Mouse (Mus musculus): ENCODE results near the gene Elmsan1. TPM values are rescaled to one million over a fixed set of nuclear protein-coding genes. Genes with fewer than 3 reads are reported as not detected.
"Not testable (repeated sequence)": the region's sequence is repeated elsewhere in the genome, so short reads cannot be mapped to it uniquely, and the experiment has no call there.

The Elmsan1 gene
- polyA plus RNA-seq, 1 experiment, result 10.1 TPM

DNA sequence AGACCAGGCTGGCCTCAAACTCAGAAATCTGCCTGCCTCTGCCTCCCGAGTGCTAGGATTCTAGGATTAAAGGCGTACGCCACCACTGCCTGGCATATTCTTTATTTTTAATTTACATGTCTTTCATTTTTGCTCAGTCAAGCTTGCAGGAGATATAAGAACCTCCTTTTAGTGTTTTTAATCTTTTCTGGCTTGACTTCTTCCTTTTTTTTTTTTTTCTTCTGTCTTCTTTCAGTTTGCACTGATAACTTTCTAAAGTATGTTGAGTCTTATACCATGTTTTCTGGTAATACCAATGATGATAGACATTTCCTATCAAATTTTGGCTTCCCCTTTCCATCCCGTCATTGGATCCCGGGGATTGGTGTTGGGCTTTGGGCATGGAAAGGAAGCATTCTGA lies 99.1 kb downstream of the Elmsan1 start:
- H3K36me3 ChIP-seq (replicated peaks; ENCODE audit: low read length), result no peaks in the 10 kb centered on the region
- H3K27me3 ChIP-seq (replicated peaks), result no peaks in the 10 kb centered on the region
- H3K4me3 ChIP-seq (replicated peaks), result no peak overlapping the region
- H3K9me3 ChIP-seq, result no peaks in the 10 kb centered on the region
- no peak for TF ChIP-seq GATA1 (IDR thresholded peaks at IDR 0.05; ENCODE audit: borderline replicate concordance, low read length)
- no peak for TF ChIP-seq FLI1 (IDR thresholded peaks at IDR 0.05; ENCODE audit: low read length)
- peaks cover 7% of the 10 kb centered on the region for H3K4me1 ChIP-seq

DNA sequence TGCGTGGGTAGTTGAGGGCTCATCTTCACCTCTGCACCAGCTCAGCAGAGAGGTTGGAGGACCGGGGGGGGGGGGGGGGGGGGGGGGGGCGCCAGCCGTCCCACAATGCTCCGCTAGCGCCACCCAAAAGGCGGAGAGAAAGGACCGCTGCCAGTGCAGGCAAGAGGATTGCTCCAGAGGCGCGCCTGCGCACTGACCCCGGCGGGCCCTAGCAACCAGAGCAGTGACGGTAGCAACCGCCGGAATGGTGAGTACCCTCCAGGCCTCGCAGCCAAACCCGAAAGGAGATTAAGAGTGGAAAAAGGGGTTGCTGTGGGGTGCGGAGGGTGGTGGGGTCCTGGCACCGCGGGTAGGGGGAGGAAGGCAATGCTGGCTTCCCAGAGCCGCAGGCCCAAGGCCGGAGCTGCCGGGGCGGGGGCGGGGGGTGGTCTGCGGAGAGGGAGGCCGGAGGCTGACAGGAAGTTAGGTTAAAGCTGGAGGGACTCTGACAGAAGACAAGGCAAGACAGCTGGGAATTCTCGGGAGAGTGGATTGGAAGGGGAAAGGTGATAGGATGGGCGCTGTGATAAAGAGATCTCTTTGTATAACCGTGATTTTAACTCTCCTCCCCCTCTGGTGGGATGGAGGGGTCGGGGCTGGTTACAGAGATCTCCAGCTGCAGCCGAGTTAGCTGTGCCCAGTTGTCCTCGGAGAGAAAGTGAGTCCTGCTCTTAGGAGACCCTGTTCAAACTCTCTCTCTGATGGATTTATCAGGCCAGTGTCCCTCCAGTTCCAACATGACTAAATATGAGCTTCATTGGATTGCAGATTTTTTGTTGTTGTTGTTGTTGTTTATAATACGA lies 104.3 kb downstream of the Elmsan1 start, which contains the start of gene Dnal1:
Dnal1 (plus strand) TSS at position 214 of the 842 bp plus-strand sequence.
- Histone ChIP-seq H3K9me3 (no peaks in the 10 kb centered on the region), H3K4me1 (peaks cover 15% of the 10 kb centered on the region), H3K4me3 (replicated peaks) (peak within 1 kb of the TSS; percentile 92), H3K27me3 (replicated peaks) (no peaks in the 10 kb centered on the region), H3K36me3 (replicated peaks; ENCODE audit: low read length) (no peaks in the 10 kb centered on the region)
- TF ChIP-seq GATA1 (IDR thresholded peaks at IDR 0.05; ENCODE audit: borderline replicate concordance, low read length), result no peak
- no peak for TF ChIP-seq FLI1 (IDR thresholded peaks at IDR 0.05; ENCODE audit: low read length)

DNA sequence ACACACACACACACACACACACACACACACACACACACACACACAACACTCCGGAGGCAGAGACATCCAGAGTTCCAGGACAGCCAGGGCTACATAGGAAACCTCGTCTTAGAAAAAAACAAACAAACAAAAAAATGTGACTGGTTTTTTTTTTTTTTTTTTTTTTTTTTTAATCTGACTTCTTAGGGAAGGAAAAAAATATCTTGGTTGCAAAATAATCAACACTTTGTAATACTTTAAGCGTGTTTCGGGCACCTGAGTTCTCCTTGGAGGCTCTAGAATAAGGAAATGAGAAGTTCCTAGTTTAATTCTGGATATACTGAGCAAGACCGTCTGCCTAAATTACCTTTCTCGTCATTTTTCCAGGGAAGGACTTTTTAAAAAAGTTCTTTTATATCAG lies 105.0 kb downstream of the Elmsan1 start:
- peak overlapping the region; percentile 92 for H3K4me3 ChIP-seq (replicated peaks)
- TF ChIP-seq FLI1 (IDR thresholded peaks at IDR 0.05; ENCODE audit: low read length) (no peak), GATA1 (IDR thresholded peaks at IDR 0.05; ENCODE audit: borderline replicate concordance, low read length) (no peak)
- H3K4me1 ChIP-seq, result peaks cover 15% of the 10 kb centered on the region

GRCm38 (mm10) chr12:84110814-84111213 lies 107.9 kb downstream of the Elmsan1 start:
- TF ChIP-seq GATA1 (IDR thresholded peaks at IDR 0.05; ENCODE audit: borderline replicate concordance, low read length) (no peak), FLI1 (IDR thresholded peaks at IDR 0.05; ENCODE audit: low read length) (no peak)

More for the DNA sequence above, 105.0 kb downstream of the Elmsan1 start:
- H3K36me3 ChIP-seq (replicated peaks; ENCODE audit: low read length), result no peaks in the 10 kb centered on the region
- no peaks in the 10 kb centered on the region for H3K9me3 ChIP-seq
- H3K27me3 ChIP-seq (replicated peaks), result no peaks in the 10 kb centered on the region

GRCm38 (mm10) chr12:84109924-84110323 lies 108.8 kb downstream of the Elmsan1 start:
- peaks cover 6% of the 10 kb centered on the region for H3K36me3 ChIP-seq (replicated peaks; ENCODE audit: low read length)
- peaks cover 35% of the 10 kb centered on the region for H3K4me1 ChIP-seq
- peaks cover 8% of the 10 kb centered on the region for H3K9me3 ChIP-seq
- no peak for TF ChIP-seq FLI1 (IDR thresholded peaks at IDR 0.05; ENCODE audit: low read length)
- no peak for TF ChIP-seq GATA1 (IDR thresholded peaks at IDR 0.05; ENCODE audit: borderline replicate concordance, low read length)
- no peaks in the 10 kb centered on the region for H3K27me3 ChIP-seq (replicated peaks)
- no peak overlapping the region for H3K4me3 ChIP-seq (replicated peaks)

More at GRCm38 (mm10) chr12:84110814-84111213, 107.9 kb downstream of the Elmsan1 start:
- peaks cover 6% of the 10 kb centered on the region for H3K36me3 ChIP-seq (replicated peaks; ENCODE audit: low read length)
- peaks cover 8% of the 10 kb centered on the region for H3K9me3 ChIP-seq
- H3K27me3 ChIP-seq (replicated peaks), result no peaks in the 10 kb centered on the region
- peaks cover 34% of the 10 kb centered on the region for H3K4me1 ChIP-seq
- no peak overlapping the region for H3K4me3 ChIP-seq (replicated peaks)

- no peaks in the 10 kb centered on the region for H3K27me3 ChIP-seq (replicated peaks)
- H3K4me3 ChIP-seq (replicated peaks), result no peak overlapping the region
- TF ChIP-seq GATA1 (IDR thresholded peaks at IDR 0.05; ENCODE audit: borderline replicate concordance, low read length), result no peak
- no peak for TF ChIP-seq FLI1 (IDR thresholded peaks at IDR 0.05; ENCODE audit: low read length)
- peaks cover 6% of the 10 kb centered on the region for H3K36me3 ChIP-seq (replicated peaks; ENCODE audit: low read length)
- H3K9me3 ChIP-seq, result peaks cover 15% of the 10 kb centered on the region
- H3K4me1 ChIP-seq, result peaks cover 26% of the 10 kb centered on the region
Measured at GRCm38 (mm10) chr12:84107692-84108091, 111.0 kb downstream of the Elmsan1 start.

GRCm38 (mm10) chr12:84107012-84107411 lies 111.7 kb downstream of the Elmsan1 start:
- H3K27me3 ChIP-seq (replicated peaks), result peaks cover 1% of the 10 kb centered on the region
- TF ChIP-seq FLI1 (IDR thresholded peaks at IDR 0.05; ENCODE audit: low read length) (no peak), GATA1 (IDR thresholded peaks at IDR 0.05; ENCODE audit: borderline replicate concordance, low read length) (no peak)

DNA sequence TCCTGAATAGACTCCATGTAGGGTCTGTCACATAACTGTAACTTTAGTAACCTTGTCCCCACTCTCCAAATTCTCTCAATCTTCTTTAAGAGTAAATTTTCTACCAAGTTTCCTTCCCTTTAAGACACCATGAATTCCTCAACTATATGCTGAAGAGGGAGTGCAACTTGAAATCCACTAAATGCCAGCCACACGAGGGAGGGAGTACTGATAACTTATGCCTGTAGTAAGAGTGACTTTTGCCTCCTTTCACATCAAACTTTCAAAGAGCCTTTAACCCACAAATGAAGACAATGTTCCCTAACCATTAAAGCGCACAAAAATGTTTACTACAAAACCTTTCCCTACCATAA lies 117.2 kb downstream of the Elmsan1 start:
- Histone ChIP-seq H3K4me3 (replicated peaks) (peak overlapping the region; percentile 89), H3K36me3 (replicated peaks; ENCODE audit: low read length) (no peaks in the 10 kb centered on the region), H3K9me3 (peaks cover 10% of the 10 kb centered on the region), H3K27me3 (replicated peaks) (peaks cover 14% of the 10 kb centered on the region), H3K4me1 (peaks cover 16% of the 10 kb centered on the region)
- TF ChIP-seq FLI1 (IDR thresholded peaks at IDR 0.05; ENCODE audit: low read length) (no peak), GATA1 (IDR thresholded peaks at IDR 0.05; ENCODE audit: borderline replicate concordance, low read length) (no peak)

More at GRCm38 (mm10) chr12:84107012-84107411, 111.7 kb downstream of the Elmsan1 start:
- peaks cover 6% of the 10 kb centered on the region for H3K36me3 ChIP-seq (replicated peaks; ENCODE audit: low read length)
- H3K9me3 ChIP-seq, result peaks cover 15% of the 10 kb centered on the region
- peaks cover 26% of the 10 kb centered on the region for H3K4me1 ChIP-seq
- no peak overlapping the region for H3K4me3 ChIP-seq (replicated peaks)

DNA sequence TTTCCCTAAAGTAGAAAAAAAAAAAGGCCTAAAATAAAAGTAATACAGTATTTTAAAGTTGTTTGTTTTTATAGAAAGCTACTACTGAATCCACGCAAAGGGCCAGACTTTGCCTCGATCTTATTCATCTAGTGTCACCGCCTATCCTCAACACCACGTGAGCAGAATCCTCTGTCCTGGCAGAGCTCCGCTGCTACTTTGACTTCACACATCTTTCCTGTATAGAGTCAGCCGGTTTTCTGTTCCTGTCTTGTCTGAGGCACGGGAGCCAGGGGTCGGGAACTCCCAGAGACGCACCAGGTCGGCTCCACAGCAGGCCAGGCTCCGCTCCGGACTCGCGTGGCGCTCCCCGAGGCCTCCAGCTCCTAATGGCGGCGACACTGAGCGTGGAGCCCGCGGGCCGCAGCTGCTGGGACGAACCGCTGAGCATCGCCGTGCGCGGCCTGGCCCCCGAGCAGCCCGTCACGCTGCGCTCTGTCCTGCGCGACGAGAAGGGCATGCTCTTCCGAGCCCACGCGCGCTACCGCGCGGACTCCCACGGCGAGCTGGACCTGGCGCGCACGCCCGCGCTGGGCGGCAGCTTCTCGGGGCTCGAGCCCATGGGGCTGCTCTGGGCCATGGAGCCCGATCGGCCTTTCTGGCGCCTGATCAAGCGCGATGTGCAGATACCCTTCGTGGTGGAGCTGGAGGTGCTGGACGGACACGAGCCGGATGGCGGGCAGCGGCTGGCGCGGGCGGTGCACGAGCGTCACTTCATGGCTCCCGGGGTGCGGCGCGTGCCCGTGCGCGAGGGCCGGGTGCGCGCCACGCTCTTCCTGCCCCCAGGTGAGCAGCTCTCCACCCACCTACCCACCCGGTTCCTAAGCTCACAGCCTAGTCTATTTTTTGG lies 117.8 kb downstream of the Elmsan1 start, which contains the start of gene Acot6:
Acot6 (plus strand) TSS at position 51 of the 889 bp plus-strand sequence.
- Histone ChIP-seq H3K9me3 (peaks cover 13% of the 10 kb centered on the region), H3K4me3 (replicated peaks) (peak within 1 kb of the TSS; percentile 89), H3K27me3 (replicated peaks) (peaks cover 14% of the 10 kb centered on the region), H3K4me1 (peaks cover 14% of the 10 kb centered on the region)
- not testable (repeated sequence) for H3K36me3 ChIP-seq (replicated peaks; ENCODE audit: low read length)

All from megakaryocyte, embryonic 14.5 days (primary cell).